ENCODE assay signal across 1 mouse cellular context in the genomic region with DNA sequence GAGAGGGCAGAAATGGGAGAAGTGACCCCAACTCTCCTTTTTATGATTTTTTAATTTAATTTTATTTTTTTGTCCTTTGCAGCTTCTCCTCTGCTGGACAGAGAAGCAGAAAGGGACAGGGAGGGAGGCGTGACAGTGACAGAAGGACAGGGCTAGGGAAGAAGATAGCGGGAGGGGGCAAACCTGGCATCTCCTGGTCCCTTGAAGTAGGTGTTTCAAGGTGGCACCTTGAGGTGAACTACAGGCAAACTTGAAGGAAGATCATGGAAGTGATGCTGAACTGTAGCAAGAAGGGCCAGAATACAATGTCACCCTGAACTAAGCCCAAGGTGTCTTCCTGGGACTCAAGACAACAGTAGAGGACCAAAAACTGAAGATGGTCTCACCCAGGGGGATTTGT.
TF ChIP-seq lines count a peak whose summit lies in the region.

No protein-coding gene starts in this region.

TF ChIP-seq in CH12.LX, 34 proteins besides CTCF, POLR2A, EP300 and RAD21:
- TF ChIP-seq MXI1 (IDR thresholded peaks at IDR 0.05; ENCODE audit: low read depth, low read length) (0 out of 2 replicates have a peak, but pooled peaks have one; percentile 25), IRF4 (IDR thresholded peaks at IDR 0.05; ENCODE audit: low read depth, low read length) (0 out of 2 replicates have a peak, but pooled peaks have one; percentile 1), USF2 (conservative IDR thresholded peaks at IDR 0.05; ENCODE audit: low read depth, low read length) (no peak)
